Mouse (Mus musculus): ENCODE data around the gene Adcy2.

Gene Adcy2

DNA sequence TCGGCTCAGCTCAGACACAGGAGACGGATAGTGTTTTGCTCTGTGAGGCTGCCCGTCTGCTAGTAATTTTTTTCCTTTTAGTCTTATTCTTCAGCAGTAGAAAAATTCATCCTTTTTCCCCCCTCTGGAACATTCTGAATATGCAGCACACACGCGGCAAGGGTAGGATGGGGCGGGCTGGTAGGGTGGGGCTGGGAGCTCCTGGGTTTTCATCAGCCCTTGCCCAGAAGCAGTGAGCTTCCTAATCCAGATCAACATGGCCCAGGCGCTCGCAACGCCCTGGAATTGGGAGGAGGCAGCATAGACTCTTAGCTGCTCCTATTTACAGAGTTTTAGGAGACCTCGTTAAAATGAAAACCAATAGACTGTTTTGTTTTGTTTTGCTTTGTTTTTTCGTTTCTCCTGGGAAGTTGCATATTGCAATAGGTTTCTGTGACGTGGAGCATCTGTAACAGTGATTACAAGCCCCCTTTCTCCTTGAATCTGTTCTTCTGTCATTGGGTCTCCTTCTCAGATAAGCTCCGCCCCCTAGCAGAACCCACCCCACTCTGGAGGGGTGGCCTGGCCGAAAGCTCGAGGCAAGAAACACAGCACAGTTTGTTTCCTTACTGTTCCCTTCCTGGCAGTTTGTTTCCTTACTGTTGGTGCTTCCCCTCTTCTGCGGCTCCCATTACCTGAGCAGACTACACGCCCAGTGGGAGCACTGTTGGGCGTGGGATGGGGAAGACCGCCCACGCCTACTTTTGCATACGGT, 391.5 kb downstream of the Adcy2 start:
- no peak for DNase-seq

DNA sequence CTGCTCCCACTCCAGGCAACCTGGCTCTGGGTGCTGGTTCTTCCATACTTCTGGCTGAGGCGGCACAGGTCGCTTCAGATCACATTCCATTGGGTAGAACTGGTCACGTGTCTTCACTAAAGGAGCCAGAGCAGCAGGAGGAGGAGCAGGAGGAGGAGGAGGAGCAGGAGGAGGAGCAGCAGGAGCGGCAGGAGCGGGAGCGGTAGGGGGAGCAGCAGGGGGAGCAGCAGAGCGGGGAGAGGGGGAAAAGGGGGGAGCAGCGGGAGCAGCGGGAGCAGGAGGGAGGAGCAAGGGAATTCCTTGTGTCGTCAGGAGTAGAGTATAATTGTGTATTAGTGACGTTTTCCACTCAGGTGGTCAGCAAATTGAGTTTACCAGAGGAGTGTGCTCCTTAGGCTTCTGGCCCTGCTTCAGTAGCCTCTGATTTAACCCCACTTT, 393.6 kb downstream of the Adcy2 start:
- DNase-seq = peak; percentile 43 to 60

DNA sequence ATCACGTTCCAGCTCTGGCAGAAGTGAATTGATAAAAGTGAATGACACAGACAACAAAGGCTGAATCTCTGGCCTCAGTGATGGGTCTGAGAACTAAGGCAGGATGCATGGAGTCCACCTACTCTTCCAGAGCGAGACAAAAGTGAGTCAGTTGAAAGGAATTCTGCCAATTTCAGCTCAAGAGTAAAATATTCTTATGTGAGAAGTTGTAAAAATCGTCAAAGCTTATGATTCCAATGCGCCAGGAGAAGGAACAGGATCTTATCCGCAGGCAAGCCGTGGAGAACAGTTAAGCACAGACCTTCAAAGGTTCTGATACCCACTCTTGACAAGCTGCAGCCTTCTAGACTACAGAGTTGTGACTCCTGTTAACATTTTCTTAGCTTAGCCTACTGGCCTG, 396.3 kb downstream of the Adcy2 start:
- DNase-seq = no peak

- DNase-seq = peak; percentile 55 to 58
These were observed 398.2 kb downstream of the Adcy2 start for GRCm38 (mm10) chr13:68601184-68601583.

DNA sequence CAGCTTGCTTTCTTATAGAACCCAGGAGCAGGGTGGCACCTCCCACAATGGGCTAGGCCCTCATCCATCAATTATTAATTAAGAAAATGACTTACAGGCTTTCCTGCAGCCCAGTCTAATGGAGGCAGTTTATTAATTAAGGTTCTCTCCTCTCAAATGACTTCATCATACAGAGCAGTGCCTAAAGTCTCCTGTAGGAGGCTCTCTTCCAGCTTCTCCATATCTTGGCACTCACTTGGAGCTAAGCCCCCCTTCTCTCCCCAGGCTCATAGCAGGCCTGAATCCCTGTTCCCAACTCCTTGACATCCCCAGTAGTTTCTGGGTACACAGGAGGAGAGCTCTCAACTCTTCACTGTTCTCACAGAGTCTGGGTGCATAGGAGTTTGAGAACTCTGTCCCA, 400.4 kb downstream of the Adcy2 start:
- no peak for DNase-seq

GRCm38 (mm10) chr13:68597667-68598066, 401.7 kb downstream of the Adcy2 start:
- no peak for DNase-seq

GRCm38 (mm10) chr13:68597199-68597598, 402.1 kb downstream of the Adcy2 start, which contains the start of gene 1700001L19Rik:
TSS of gene 1700001L19Rik (plus strand) at chr13:68597421.
- no peak for DNase-seq

DNA sequence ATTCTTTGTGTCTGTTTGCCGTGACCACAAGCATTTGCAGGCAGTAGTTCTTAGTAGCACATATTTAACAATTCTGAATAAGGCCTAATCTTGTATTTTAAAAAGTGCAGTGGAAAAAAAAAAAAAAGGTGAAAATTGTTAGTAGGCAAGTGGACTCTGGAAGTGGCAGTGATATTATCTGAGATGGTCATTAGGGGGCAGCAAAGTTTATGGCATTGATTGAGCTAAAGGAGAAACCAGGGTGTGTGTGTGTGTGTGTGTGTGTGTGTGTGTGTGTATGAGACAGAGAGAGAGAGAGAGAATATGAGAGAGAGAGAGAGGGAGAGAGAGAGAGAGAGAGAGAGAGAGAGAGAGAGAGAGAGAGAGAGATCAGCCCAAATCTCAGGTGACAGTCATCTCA, 405.5 kb downstream of the Adcy2 start:
- DNase-seq = peak; percentile 64 to 72

DNA sequence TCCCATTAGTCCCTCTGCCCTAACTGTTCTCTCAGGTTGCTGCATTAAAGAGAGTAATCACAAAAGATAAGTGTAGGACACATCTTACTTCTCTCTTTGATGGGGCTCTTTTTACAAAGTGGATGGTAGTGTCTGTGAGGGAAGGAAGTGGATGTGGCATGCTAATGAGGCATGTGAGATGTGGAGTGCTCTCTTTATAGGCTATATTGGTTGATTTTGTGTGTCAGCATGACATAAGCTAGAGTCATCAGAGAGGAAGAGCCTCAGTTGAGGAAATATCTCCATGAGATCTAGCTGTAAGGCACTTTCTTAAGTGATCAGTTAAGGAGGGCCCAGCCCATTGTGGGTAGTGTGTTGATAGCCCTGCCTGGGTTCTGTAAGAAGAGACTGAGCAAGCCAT, 411.0 kb downstream of the Adcy2 start:
- DNase-seq = no peak

DNA sequence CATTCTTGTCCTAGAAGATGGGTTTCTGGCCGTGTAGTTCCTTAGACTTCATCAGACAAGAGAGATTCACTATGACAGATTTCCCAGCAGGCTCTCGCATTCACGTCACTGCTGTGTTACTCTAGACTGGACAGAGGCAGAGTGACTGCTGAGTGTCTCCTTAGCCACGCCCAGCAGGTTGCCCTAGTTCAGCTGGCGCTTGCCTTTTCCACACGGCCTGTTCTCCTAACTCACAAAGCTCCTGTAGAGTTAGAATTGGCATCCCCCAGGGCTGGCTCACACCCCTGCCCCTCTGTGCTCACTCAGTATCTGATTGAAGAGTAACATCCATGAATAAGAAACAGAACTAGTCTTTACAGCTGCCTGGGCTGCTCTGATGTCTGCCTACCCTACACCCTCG, 413.9 kb downstream of the Adcy2 start:
- no peak for DNase-seq

DNA sequence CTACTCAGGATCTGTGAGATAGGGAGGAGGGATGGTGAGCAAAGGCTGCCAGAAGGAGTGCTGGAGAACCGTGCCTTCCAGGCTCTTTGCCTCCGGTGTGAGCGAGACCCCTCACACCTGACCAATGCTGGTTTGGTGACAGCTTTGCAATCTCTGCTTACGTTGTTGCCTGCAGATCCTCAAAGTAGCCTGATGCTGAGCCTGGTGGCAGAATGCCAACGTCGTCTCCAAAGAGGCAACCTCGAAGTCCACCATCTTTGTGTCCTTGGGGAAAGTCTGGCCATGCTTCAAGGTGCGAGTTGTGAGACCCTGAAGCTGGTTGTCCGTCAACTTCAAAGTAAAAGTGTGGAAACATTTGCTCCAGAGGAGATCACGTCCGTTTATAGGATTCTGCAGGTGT, 415.4 kb downstream of the Adcy2 start:
- peak in 1 of 2 experiments; percentile 23 for DNase-seq

DNA sequence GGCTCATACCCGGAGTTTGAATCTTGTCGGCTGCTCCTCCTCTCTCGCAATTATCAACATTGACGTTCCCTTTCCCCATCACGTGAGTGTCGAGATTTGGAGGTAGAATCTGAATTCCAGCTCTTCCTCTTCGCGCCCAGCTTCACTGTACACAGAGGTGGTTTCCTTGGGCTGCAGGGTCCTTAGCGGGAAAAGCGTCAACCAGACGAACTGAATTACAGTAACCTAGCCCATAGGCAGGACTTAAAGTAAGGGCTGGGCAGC, 416.9 kb downstream of the Adcy2 start:
- DNase-seq = no peak

- DNase-seq = peak; percentile 99
These were observed 417.4 kb downstream of the Adcy2 start, which contains the start of the genes Mtrr and Fastkd3 for GRCm38 (mm10) chr13:68581747-68582516. TSS of gene Mtrr (minus strand) at chr13:68582149. TSS of gene Fastkd3 (plus strand) at chr13:68582234.

DNA sequence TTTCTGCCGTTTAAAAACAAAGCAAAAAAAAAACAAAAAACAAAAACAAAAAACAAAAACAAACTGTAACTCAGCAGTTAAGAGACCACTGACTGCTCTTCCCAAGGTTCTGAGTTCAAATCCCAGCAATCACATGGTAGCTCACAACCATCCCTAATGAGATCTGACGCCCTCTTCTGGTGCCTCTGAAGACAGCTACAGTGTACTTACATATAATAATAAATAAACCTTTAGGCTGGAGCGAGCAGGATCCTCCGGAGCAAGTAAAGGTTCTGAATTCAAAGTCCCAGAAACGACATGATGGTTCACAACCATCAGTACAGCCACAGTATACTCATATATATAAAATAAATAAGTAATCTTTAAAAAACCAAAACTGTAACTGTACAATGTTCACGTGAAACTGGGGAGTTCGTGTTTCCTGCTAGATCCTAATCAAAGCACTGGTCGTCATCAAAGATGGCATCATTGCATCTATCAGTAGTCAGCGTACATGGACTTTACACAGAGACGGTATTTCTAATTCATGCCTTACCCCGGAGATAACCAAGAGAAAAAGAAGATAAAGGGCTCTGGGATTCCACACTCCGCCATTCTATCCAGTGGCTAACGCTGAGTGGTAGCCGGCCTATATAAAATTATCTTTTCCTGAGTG, 418.1 kb downstream of the Adcy2 start:
- peak in 1 of 2 experiments; percentile 23 for DNase-seq

- DNase-seq = no peak
These were observed 421.4 kb downstream of the Adcy2 start for GRCm38 (mm10) chr13:68577945-68578344.

DNA sequence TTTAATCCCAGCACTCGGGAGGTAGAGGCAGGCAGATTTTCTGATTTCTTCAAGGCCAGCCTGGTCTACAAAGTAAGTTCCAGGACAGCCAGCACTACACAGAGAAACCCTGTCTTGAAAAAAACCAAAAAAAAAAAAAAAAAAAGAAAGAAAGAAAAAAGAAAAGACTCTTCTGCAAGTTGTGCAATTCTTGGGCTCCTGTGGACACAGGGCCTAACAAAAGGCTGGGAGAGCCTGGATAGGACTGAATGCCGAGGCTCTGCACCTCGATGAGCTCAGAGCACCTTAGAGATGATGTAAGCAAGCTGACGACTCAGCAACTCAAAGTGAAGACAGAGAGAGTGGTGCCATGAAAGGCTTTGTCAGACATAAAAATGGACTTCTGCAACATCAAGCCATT, 424.9 kb downstream of the Adcy2 start:
- DNase-seq = no peak

DNA sequence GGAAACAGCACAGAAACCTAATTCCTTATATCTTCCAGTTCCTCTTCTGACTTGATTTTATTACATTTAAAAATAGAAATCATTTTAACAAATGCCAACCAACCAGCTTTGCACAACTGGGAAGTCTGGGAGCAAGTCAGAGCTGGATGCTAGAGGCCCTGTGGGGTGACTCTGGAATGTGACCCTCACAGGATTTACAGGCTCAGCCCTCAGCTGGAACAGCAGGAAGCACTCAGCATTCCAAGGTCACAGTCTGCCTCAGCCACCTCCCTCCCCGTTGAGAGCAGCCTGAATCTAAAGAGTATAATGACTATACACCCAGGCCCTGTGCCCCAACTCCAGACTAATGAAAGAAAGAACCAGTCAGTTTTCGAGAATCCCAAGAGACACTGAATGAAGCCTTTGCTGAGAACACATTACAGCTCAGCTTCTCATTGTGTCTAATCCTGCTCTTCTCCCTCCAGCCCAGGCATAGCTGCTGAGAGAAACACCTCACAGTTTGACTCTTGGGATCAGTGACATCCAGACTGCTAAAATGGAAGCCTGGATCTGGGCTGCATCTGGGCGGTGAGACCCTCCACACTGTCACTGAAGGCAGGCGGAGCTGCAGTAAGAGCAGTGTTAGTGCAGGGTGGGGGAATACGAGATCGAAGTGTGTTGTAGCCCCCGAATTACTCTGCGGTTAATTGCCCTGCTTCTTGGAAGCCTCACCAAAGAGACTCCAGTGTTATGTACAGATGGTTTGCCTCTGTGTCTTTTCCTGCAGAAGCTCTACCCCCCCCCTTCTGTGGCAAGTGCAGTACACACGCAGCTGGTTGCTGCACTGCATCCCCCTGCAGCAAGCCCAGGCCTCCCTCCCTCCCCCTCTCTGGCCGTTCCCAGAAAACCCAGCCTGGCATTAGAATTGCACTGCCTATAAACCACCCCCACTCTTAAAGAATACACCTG, 426.1 kb downstream of the Adcy2 start:
- DNase-seq = no peak

DNA sequence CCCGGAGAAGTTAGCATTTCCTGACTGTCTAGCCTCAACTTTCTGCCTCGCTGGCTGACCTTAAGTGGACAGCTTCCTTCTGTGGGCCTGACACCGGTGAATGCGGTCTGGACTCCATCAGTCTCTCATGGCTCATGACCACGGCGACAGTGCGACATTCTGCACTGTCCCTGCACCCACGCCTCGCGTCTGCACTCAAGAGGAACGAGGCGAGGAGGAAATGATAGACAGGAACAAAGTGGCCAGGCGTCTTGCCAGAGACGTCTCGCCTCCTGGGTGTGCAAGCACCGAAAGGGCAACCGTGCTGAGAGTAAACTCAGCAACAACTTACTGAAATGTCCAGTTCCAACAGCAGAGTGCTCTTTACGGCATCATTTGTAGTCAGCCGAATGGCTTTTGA, 427.1 kb downstream of the Adcy2 start:
- DNase-seq = no peak
